Mouse (Mus musculus): ENCODE measurements around the gene Nr1d1. TPM values are rescaled to one million over a fixed set of nuclear protein-coding genes. Genes with fewer than 3 reads are reported as not detected.

Nr1d1 gene
- total RNA-seq (2012; rRNA removed) (1.9 and 2.0 TPM in 2 replicates), polyA plus RNA-seq (2012; ENCODE audit: insufficient read depth in 1 of 2, insufficient read length in 2 of 2, low read depth in 1 of 2, low replicate concordance in 2 of 2, missing spikeins in 1 of 2) (1 to 10 TPM in 1 of 2 experiments, not detected in 1; 5.6 TPM)

DNA sequence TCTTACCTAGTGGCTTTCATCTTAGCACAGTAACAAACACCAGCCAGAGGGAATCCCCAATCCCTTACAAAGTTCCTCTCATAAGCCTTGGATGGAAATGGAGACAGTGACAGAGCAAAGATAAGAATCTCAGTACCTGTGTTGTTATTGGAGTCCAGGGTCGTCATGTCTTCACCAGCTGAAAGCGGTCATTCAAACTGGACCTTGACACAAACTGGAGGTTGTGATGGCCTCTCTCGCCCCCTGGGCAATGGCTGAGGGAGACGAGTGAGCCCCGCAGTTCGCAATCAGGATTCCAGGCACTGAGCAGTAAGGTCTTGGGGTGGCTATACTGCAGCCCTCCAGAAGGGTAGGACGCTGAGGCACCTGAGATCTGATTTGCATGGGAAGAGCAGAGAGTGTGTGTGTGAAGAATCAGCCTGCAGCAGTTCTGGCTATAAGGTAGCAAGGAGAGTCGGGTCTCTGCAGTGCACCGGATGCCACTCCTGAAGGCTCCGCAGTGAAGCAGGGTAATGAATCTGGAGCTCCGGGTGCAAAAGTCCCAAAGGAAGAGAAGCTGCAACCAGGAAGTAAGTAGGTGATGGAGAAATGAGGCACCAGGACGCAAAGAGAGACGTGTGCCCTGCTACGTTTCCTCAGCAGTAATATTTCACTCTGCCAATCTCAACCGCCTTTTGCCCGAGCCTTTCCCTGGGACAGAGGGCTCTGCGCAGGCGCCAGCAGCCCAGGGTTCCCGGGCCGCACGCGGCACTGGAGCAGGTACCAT is at the start of gene Nr1d1:
Gene Nr1d1, minus strand, starts transcription at position 752 of the 766 bp plus-strand sequence.
- Histone ChIP-seq H3K4me1 (ENCODE audit: control insufficient read depth in 1 of 2, insufficient read depth in 2 of 2, low read length in 2 of 2) (peaks cover 15 to 40% of the 10 kb centered on the region in 2 experiments), H3K9ac (ENCODE audit: control insufficient read depth, low read depth, low read length, poor library complexity, severe bottlenecking) (peak within 1 kb of the TSS; percentile 74), H3K4me3 (ENCODE audit: control insufficient read depth in 1 of 2, insufficient read depth in 1 of 2, low read depth in 2 of 2, low read length in 2 of 2) (peak within 1 kb of the TSS; percentile 41 to 57), H3K79me2 (ENCODE audit: control insufficient read depth, insufficient read depth, low read length, poor library complexity) (no peaks in the 10 kb centered on the region; the same call in 1 of the 2 replicates), H3K27me3 (ENCODE audit: control insufficient read depth in 1 of 2, insufficient read depth in 2 of 2, low read length in 2 of 2) (no peaks in the 10 kb centered on the region), H3K27ac (ENCODE audit: control insufficient read depth, low read depth, low read length) (peak within 1 kb of the TSS; percentile 47), H3K9me3 (replicated peaks; ENCODE audit: insufficient read depth, low read length) (no peaks in the 10 kb centered on the region), H3K36me3 (ENCODE audit: control insufficient read depth in 1 of 2, insufficient read depth in 2 of 2, low read length in 2 of 2) (peaks cover 0 to 24% of the 10 kb centered on the region in 2 experiments; a peak in 2 of 4 replicates)
- 0 out of 2 replicates have a peak, but pooled peaks have one; percentile 57 for TF ChIP-seq CHD1 (IDR thresholded peaks at IDR 0.05; ENCODE audit: low read depth, low read length)
- TF ChIP-seq SMC3 (IDR thresholded peaks at IDR 0.05; ENCODE audit: low read depth, low read length), result no peak
- no peak for TF ChIP-seq SIN3A (IDR thresholded peaks at IDR 0.05; ENCODE audit: low read length)
- no peak for TF ChIP-seq ETS1 (IDR thresholded peaks at IDR 0.05; ENCODE audit: low read depth, low read length)
- no peak for TF ChIP-seq ZC3H11A (IDR thresholded peaks at IDR 0.05; ENCODE audit: low read depth, low read length)
- TF ChIP-seq ZMIZ1 (IDR thresholded peaks at IDR 0.05; ENCODE audit: low read depth, low read length), result no peak
- TF ChIP-seq MAX (IDR thresholded peaks at IDR 0.05; ENCODE audit: low read length), result no peak
- TF ChIP-seq NELFE (IDR thresholded peaks at IDR 0.05; ENCODE audit: low read depth, low read length), result peak; percentile 82
- no peak for TF ChIP-seq JUND (IDR thresholded peaks at IDR 0.05; ENCODE audit: low read depth, low read length)
- no peak for TF ChIP-seq CTCF (IDR thresholded peaks at IDR 0.05 in 2 of 3, conservative IDR thresholded peaks at IDR 0.05 in 1 of 3; ENCODE audit: control insufficient read depth in 1 of 3, insufficient read depth in 1 of 3, low read depth in 2 of 3, low read length in 3 of 3, poor library complexity in 1 of 3, severe bottlenecking in 1 of 3)
- no peak for TF ChIP-seq RAD21 (IDR thresholded peaks at IDR 0.05; ENCODE audit: low read depth, low read length)
- no peak for TF ChIP-seq ZKSCAN1 (IDR thresholded peaks at IDR 0.05; ENCODE audit: low read depth, low read length)
- TF ChIP-seq MYC (IDR thresholded peaks at IDR 0.05; ENCODE audit: low read depth, low read length), result no peak
- TF ChIP-seq MAFK (IDR thresholded peaks at IDR 0.05; ENCODE audit: borderline replicate concordance, low read depth, low read length), result no peak
- no peak for TF ChIP-seq EP300 (IDR thresholded peaks at IDR 0.05; ENCODE audit: low read depth in 1 of 2, low read length in 2 of 2)
- no peak for TF ChIP-seq ZNF384 (IDR thresholded peaks at IDR 0.05; ENCODE audit: low read depth, low read length)
- TF ChIP-seq GATA1 (IDR thresholded peaks at IDR 0.05; ENCODE audit: low read depth, low read length), result no peak
- no peak for TF ChIP-seq TBP (IDR thresholded peaks at IDR 0.05; ENCODE audit: low read depth, low read length)
- no peak for TF ChIP-seq POLR2AphosphoS5 (IDR thresholded peaks at IDR 0.05; ENCODE audit: borderline replicate concordance, low read depth, low read length)
- TF ChIP-seq CHD2 (IDR thresholded peaks at IDR 0.05; ENCODE audit: low read length), result no peak
- 0 out of 2 replicates have a peak, but pooled peaks have one; percentile 3 for TF ChIP-seq MAZ (IDR thresholded peaks at IDR 0.05; ENCODE audit: low read depth, low read length)
- TF ChIP-seq BHLHE40 (IDR thresholded peaks at IDR 0.05; ENCODE audit: borderline replicate concordance, low read depth, low read length), result no peak
- TF ChIP-seq GABPA (IDR thresholded peaks at IDR 0.05; ENCODE audit: low read depth, low read length), result no peak; the same call in 1 of the 2 replicates
- TF ChIP-seq HCFC1 (IDR thresholded peaks at IDR 0.05; ENCODE audit: low read depth, low read length), result no peak
- no peak for TF ChIP-seq MYB (IDR thresholded peaks at IDR 0.05; ENCODE audit: low read depth, low read length)
- no peak for TF ChIP-seq MXI1 (IDR thresholded peaks at IDR 0.05; ENCODE audit: low read depth, low read length)
- no peak for DNase-seq (ENCODE audit: low read depth, low spot score)

All from MEL (cell line).